In genomic region chr7:128793464-128793863, GRCm38 (mm10) we compare ENCODE assay signal across 27 mouse cellular contexts. TPM values are rescaled to one million over a fixed set of nuclear protein-coding genes. Genes with fewer than 3 reads are reported as not detected.
DNase-seq lines count a peak whose midpoint lies in the region; ATAC-seq lines count a peak whose summit lies in the region.
"Had no signal": no experiment of that assay in that cellular context is flagged by ENCODE, and none has a peak within 500 bp of the region (broad histone marks: within the 10 kb centered on the region; RNA-seq: fewer than 3 reads in every experiment).

No protein-coding gene starts in this region.

- no peaks in the 10 kb centered on the region for H3K27me3 ChIP-seq in kidney, embryonic 15.5 days
- no peaks in the 10 kb centered on the region for H3K27me3 ChIP-seq in liver, embryonic 11.5 days (replicated peaks; ENCODE audit: control insufficient read depth, insufficient read depth, low read length)
- H3K27me3 ChIP-seq: embryonic facial prominence, embryonic 15.5 days; forebrain, embryonic 12.5 days; forebrain, embryonic 15.5 days; heart, embryonic 13.5 days; Patski had no signal

- H3K4me3 ChIP-seq in kidney, embryonic 15.5 days (replicated peaks) = no peak overlapping the region
- H3K4me3 ChIP-seq in liver, embryonic 11.5 days (ENCODE audit: low read depth, low read length) = no peak overlapping the region
- H3K4me3 ChIP-seq: embryonic facial prominence, embryonic 15.5 days; forebrain, embryonic 12.5 days; forebrain, embryonic 15.5 days; heart, adult 2 months; heart, embryonic 10.5 days; heart, embryonic 13.5 days had no signal

- no peaks in the 10 kb centered on the region for H3K9me3 ChIP-seq in kidney, embryonic 15.5 days (replicated peaks)
- no peaks in the 10 kb centered on the region for H3K9me3 ChIP-seq in liver, embryonic 11.5 days (ENCODE audit: control insufficient read depth, low read length)
- H3K9me3 ChIP-seq: embryonic facial prominence, embryonic 15.5 days; forebrain, embryonic 12.5 days; forebrain, embryonic 15.5 days; heart, embryonic 10.5 days; heart, embryonic 13.5 days had no signal

- no peaks in the 10 kb centered on the region for H3K36me3 ChIP-seq in kidney, embryonic 15.5 days
- no peaks in the 10 kb centered on the region for H3K36me3 ChIP-seq in liver, embryonic 11.5 days (ENCODE audit: control insufficient read depth, insufficient read depth, low read length)
- H3K36me3 ChIP-seq: embryonic facial prominence, embryonic 15.5 days; forebrain, embryonic 12.5 days; forebrain, embryonic 15.5 days; heart, embryonic 10.5 days; heart, embryonic 13.5 days had no signal

- no peak overlapping the region for H3K4me2 ChIP-seq in kidney, embryonic 15.5 days
- no peak overlapping the region for H3K4me2 ChIP-seq in liver, embryonic 11.5 days
- H3K4me2 ChIP-seq: embryonic facial prominence, embryonic 15.5 days; forebrain, embryonic 12.5 days; forebrain, embryonic 15.5 days; heart, embryonic 13.5 days; hindbrain, embryonic 14.5 days had no signal

- no peak overlapping the region for H3K9ac ChIP-seq in kidney, embryonic 15.5 days
- H3K9ac ChIP-seq in liver, embryonic 11.5 days (ENCODE audit: low read depth, low read length) = no peak overlapping the region
- H3K9ac ChIP-seq: embryonic facial prominence, embryonic 15.5 days; forebrain, embryonic 12.5 days; forebrain, embryonic 15.5 days; heart, embryonic 13.5 days; hindbrain, embryonic 14.5 days had no signal

- DNase-seq in kidney, postnatal 10 days = no peak
- peak; percentile 3 for DNase-seq in liver, embryonic 11.5 days (ENCODE audit: low spot score)
- DNase-seq in liver (no peak), adipocyte (ENCODE audit: low spot score) (peak; percentile 3)
- DNase-seq in spleen, postnatal 14 days (ENCODE audit: low spot score in 2 of 2) = no peak
- DNase-seq: adrenal gland, adult 2 months; adrenal gland, postnatal 14 days; cerebellum, adult 11-12 months; cerebellum, adult 8-10 months; cerebellum, postnatal 10 days; cerebellum, postnatal 36 days; embryo, embryonic 11 days; gastrocnemius, postnatal 10 days; gastrocnemius, postnatal 36 days; heart, adult 2 months; heart, postnatal 14 days; heart, postnatal 4 days had no signal

- ATAC-seq in kidney, embryonic 15.5 days (replicated peaks; ENCODE audit: low FRiP score) = no peak
- no peak for ATAC-seq in liver, embryonic 11.5 days (replicated peaks; ENCODE audit: low FRiP score)
- ATAC-seq: forebrain, embryonic 15.5 days; hindbrain, postnatal 0 days; inflammation-experienced regulatory T-cells, adult 6 months; Patski had no signal

- WGBS in kidney, embryonic 15.5 days = 77% methylated on average over 4 of the region's 4 CpGs
- 73% methylated on average over 4 of the region's 4 CpGs for WGBS in liver, embryonic 11.5 days

- H3K27ac ChIP-seq in kidney, embryonic 15.5 days = 0 out of 2 replicates have a peak overlapping the region, but pooled peaks have one; percentile 25
- no peak overlapping the region for H3K27ac ChIP-seq in liver, embryonic 11.5 days (ENCODE audit: low read depth, low read length)
- H3K27ac ChIP-seq: embryonic facial prominence, embryonic 15.5 days; forebrain, embryonic 12.5 days; forebrain, embryonic 15.5 days; heart, adult 2 months; heart, embryonic 10.5 days; heart, embryonic 13.5 days; hindbrain, embryonic 14.5 days; hindbrain, postnatal 0 days had no signal

- peaks cover 7% of the 10 kb centered on the region; the same call in 1 of the 2 replicates for H3K4me1 ChIP-seq in kidney, embryonic 15.5 days
- H3K4me1 ChIP-seq in liver, embryonic 11.5 days (replicated peaks; ENCODE audit: control insufficient read depth, insufficient read depth, low read length) = no peaks in the 10 kb centered on the region
- H3K4me1 ChIP-seq: embryonic facial prominence, embryonic 15.5 days; forebrain, embryonic 12.5 days; forebrain, embryonic 15.5 days; heart, embryonic 10.5 days had no signal

RNA-seq across cellular contexts. Expression of gene Sec23ip, which starts 48.7 kb away (rescaled TPM):
- polyA plus RNA-seq in kidney, embryonic 15.5 days (2015; fragmentation: Nextera tagmentation; extraction: Ambion mirVana) = 38.1 and 38.4 TPM in 2 replicates
- 40.8 and 43.7 TPM in 2 replicates for polyA plus RNA-seq in liver, embryonic 11.5 days (2014; fragmentation: Nextera tagmentation; extraction: Ambion mirVana)

RNA-seq across cellular contexts. Expression of gene Mcmbp, which starts 53.2 kb away (rescaled TPM):
- 66.0 and 67.2 TPM in 2 replicates for polyA plus RNA-seq in kidney, embryonic 15.5 days (2015; fragmentation: Nextera tagmentation; extraction: Ambion mirVana)
- 54.7 and 59.4 TPM in 2 replicates for polyA plus RNA-seq in liver, embryonic 11.5 days (2014; fragmentation: Nextera tagmentation; extraction: Ambion mirVana)

Comparison
In these comparisons a context has a peak if more than half of its experiments do, and no peak if none do; other contexts are left out.
1. DNase-seq: peak in liver, embryonic 11.5 days (single experiment) and adipocyte (single experiment); none in kidney, postnatal 10 days (single experiment), liver (single experiment) and spleen, postnatal 14 days (0 of 2).